Mouse (Mus musculus) hindbrain, embryonic 12.5 days (tissue): ENCODE measurements around the gene Pitpnc1. TPM values are rescaled to one million over a fixed set of nuclear protein-coding genes. Genes with fewer than 3 reads are reported as not detected.

Source experiments
- ATAC-seq: fragments of 200-750 bp; cut with Nextera tagmentation; 2 replicates; pipeline ENCODE4 v1.8.0; 2017; ENCODE audit warnings: moderate TSS enrichment; ENCODE audit not compliant: low FRiP score
- H3K27ac ChIP-seq: fragments of 300-500 bp; sonication (generic); 2 replicates; pipeline ENCODE4 v1.5.1; 2016; ENCODE audit warnings: mild to moderate bottlenecking
- H3K27me3 ChIP-seq: fragments of 300-500 bp; sonication (generic); 2 replicates; pipeline ENCODE4 v1.6.1; 2016; ENCODE audit warnings: mild to moderate bottlenecking
- H3K36me3 ChIP-seq: fragments of 300-500 bp; sonication (generic); 2 replicates; pipeline ENCODE4 v1.6.1; 2016; ENCODE audit warnings: mild to moderate bottlenecking
- H3K4me1 ChIP-seq: fragments of 300-500 bp; sonication (generic); 2 replicates; pipeline ENCODE4 v1.6.1; 2016
- H3K4me2 ChIP-seq: fragments of 300-500 bp; sonication (generic); replicated peaks from 2 replicates; pipeline ENCODE4 v1.6.1; 2016; ENCODE audit warnings: mild to moderate bottlenecking
- H3K4me3 ChIP-seq: fragments of 300-500 bp; sonication (generic); 2 replicates; pipeline ENCODE4 v1.5.1; 2016; ENCODE audit warnings: mild to moderate bottlenecking
- H3K9ac ChIP-seq: fragments of 300-500 bp; sonication (generic); 2 replicates; pipeline ENCODE4 v1.6.1; 2016; ENCODE audit warnings: mild to moderate bottlenecking, moderate library complexity
- H3K9me3 ChIP-seq: fragments of 300-500 bp; sonication (generic); replicated peaks from 2 replicates; pipeline ENCODE4 v1.6.1; 2016; ENCODE audit warnings: mild to moderate bottlenecking
- WGBS: fragments of 180-500 bp; shearing (Covaris S2); methylation state at CpG from one replicate; pipeline ENCODE4 v1.1.7; 2016; 5-methylcytosine and 5-hydroxymethylcytosine counted together
- polyA plus RNA-seq: library from polyadenylated mRNA; unstranded; fragments of >200 nt; fragmentation: Nextera tagmentation; extraction: Ambion mirVana; gene quantifications from 2 replicates; pipeline ENCODE4 v1.2.1, GENCODE M21; 2016

Pitpnc1 gene
- polyA plus RNA-seq, 1 experiment from 2014 or later = 36.5 TPM

GRCm38 (mm10) chr11:107464141-107464540 lies 6.4 kb downstream of the Pitpnc1 start:
- Histone ChIP-seq H3K36me3 (no peaks in the 10 kb centered on the region), H3K27ac (no peak overlapping the region), H3K4me1 (peaks cover 17% of the 10 kb centered on the region), H3K27me3 (no peaks in the 10 kb centered on the region), H3K9ac (no peak overlapping the region), H3K4me3 (no peak overlapping the region), H3K4me2 (no peak overlapping the region), H3K9me3 (no peaks in the 10 kb centered on the region)
- no peak for ATAC-seq
- 56% methylated on average over 6 of the region's 6 CpGs for WGBS

- no peak overlapping the region for H3K4me3 ChIP-seq
- no peak for ATAC-seq
- no peaks in the 10 kb centered on the region for H3K9me3 ChIP-seq
- H3K27me3 ChIP-seq = no peaks in the 10 kb centered on the region
- no peaks in the 10 kb centered on the region for H3K36me3 ChIP-seq
- 87% methylated on average over 12 of the region's 12 CpGs for WGBS
- no peak overlapping the region for H3K9ac ChIP-seq
- H3K4me2 ChIP-seq = no peak overlapping the region
- no peak overlapping the region for H3K27ac ChIP-seq
- peaks cover 12% of the 10 kb centered on the region for H3K4me1 ChIP-seq
These were observed 7.2 kb downstream of the Pitpnc1 start for GRCm38 (mm10) chr11:107463251-107463681.

DNA sequence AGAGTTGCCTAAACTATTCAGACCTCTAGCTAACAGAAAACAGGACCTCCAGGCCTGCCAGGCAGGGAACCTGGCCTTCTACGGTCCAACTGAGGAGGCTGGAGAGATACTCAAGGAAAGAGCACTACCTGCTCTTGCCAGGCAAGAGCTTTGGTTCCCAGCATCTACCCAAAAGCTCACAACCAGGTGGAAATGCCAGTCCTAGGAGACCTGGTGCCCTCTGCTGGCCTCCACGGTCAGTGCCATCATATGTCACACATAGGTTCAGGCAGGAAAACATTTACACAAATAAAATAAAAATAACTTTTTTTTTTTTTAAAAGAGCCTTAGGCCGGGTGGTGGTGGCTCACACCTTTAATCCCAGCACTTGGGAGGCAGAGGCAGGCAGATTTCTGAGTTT lies 8.0 kb downstream of the Pitpnc1 start:
- H3K4me3 ChIP-seq = no peak overlapping the region
- no peaks in the 10 kb centered on the region for H3K27me3 ChIP-seq
- no peak for ATAC-seq
- WGBS = 96% methylated on average over 3 of the region's 3 CpGs
- H3K9ac ChIP-seq = no peak overlapping the region
- no peaks in the 10 kb centered on the region for H3K36me3 ChIP-seq
- peaks cover 7% of the 10 kb centered on the region for H3K4me1 ChIP-seq
- H3K4me2 ChIP-seq = no peak overlapping the region
- H3K9me3 ChIP-seq = no peaks in the 10 kb centered on the region
- H3K27ac ChIP-seq = no peak overlapping the region

- no peak for ATAC-seq
- no peaks in the 10 kb centered on the region for H3K36me3 ChIP-seq
- H3K4me1 ChIP-seq = peaks cover 4% of the 10 kb centered on the region
- H3K27me3 ChIP-seq = no peaks in the 10 kb centered on the region
- no peak overlapping the region for H3K4me3 ChIP-seq
- H3K9me3 ChIP-seq = no peaks in the 10 kb centered on the region
- 61% methylated on average over 7 of the region's 7 CpGs for WGBS
- no peak overlapping the region for H3K9ac ChIP-seq
- H3K27ac ChIP-seq = no peak overlapping the region
- H3K4me2 ChIP-seq = no peak overlapping the region
These were observed 10.7 kb downstream of the Pitpnc1 start for GRCm38 (mm10) chr11:107459828-107460227.

DNA sequence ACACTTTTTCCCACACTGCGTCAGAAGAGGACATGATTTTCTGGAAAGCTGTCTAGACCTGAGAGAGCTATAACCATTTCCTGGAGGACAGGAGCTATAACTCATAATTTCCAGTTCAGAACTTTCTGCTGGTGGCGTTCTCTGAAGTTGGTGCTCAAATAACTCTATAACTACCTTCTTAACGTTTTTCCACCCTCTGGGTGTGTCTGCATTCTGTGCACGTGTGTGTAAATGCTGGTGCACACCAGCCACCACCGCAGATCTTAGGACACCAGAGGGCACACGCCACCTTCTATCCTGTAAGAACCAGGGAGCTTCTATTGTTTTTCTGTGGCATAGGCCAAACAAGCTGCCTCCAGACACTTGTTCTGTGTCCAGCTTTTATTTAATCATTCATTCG lies 11.5 kb downstream of the Pitpnc1 start:
- H3K9me3 ChIP-seq = no peaks in the 10 kb centered on the region
- no peak for ATAC-seq
- H3K27me3 ChIP-seq = no peaks in the 10 kb centered on the region
- H3K4me3 ChIP-seq = no peak overlapping the region
- WGBS = 89% methylated on average over 7 of the region's 7 CpGs
- H3K4me2 ChIP-seq = no peak overlapping the region
- H3K27ac ChIP-seq = no peak overlapping the region
- H3K4me1 ChIP-seq = peaks cover under 1% of the 10 kb centered on the region
- H3K9ac ChIP-seq = no peak overlapping the region
- H3K36me3 ChIP-seq = no peaks in the 10 kb centered on the region

DNA sequence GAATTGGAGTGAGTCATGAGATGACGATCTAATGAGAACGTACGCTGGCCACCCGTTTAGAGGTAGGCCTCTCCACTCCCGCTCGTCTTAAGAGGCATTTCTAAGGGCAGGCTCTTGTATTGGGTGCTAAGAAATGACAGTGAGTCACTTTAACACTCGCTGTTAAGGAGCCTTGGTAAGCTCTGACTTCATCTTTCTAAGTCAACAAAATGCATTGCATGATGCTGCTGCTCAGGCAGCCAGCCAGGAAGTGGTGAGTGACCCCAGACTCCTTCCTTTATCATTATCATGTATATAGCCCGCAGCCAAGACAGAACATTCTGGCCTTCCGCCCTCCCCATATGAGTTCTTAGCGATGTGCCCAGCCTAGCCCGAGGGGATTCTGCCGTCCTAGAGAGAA lies 12.2 kb downstream of the Pitpnc1 start:
- no peaks in the 10 kb centered on the region for H3K4me1 ChIP-seq
- no peaks in the 10 kb centered on the region for H3K27me3 ChIP-seq
- H3K9ac ChIP-seq = no peak overlapping the region
- 88% methylated on average over 12 of the region's 12 CpGs for WGBS
- ATAC-seq = no peak
- H3K4me2 ChIP-seq = no peak overlapping the region
- no peak overlapping the region for H3K27ac ChIP-seq
- no peaks in the 10 kb centered on the region for H3K9me3 ChIP-seq
- H3K36me3 ChIP-seq = peaks cover 6% of the 10 kb centered on the region; the same call in 1 of the 2 replicates
- no peak overlapping the region for H3K4me3 ChIP-seq

DNA sequence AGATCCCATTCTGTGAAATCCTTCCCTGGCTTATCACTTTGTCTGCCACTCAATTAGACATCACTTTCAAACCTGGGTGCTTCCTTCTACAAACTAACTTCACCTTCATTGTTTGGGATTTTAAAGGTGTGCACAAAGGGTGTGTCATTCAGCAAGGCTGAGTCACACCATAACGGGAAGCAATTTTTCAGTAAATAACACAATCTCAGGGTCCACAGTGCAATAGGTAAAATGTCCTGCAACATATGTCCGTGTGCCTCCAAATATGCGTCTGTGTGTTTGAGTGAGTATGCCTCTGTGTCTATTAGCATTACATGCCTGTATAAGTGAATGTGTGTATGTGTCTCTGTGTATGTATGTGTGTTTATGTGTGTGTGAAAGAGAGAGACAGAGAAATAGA lies 13.2 kb downstream of the Pitpnc1 start:
- 88% methylated on average over 3 of the region's 3 CpGs for WGBS
- peaks cover 6% of the 10 kb centered on the region; the same call in 1 of the 2 replicates for H3K36me3 ChIP-seq

GRCm38 (mm10) chr11:107454546-107455462 lies 15.7 kb downstream of the Pitpnc1 start:
- H3K36me3 ChIP-seq = peaks cover 6% of the 10 kb centered on the region; the same call in 1 of the 2 replicates
- H3K4me3 ChIP-seq = no peak overlapping the region
- H3K4me2 ChIP-seq = no peak overlapping the region
- no peaks in the 10 kb centered on the region for H3K4me1 ChIP-seq
- H3K27me3 ChIP-seq = no peaks in the 10 kb centered on the region
- 66% methylated on average over 18 of the region's 19 CpGs for WGBS
- H3K9ac ChIP-seq = no peak overlapping the region
- H3K27ac ChIP-seq = no peak overlapping the region
- ATAC-seq = no peak
- H3K9me3 ChIP-seq = no peaks in the 10 kb centered on the region

More for the DNA sequence above, 13.2 kb downstream of the Pitpnc1 start:
- no peaks in the 10 kb centered on the region for H3K27me3 ChIP-seq
- H3K4me1 ChIP-seq = no peaks in the 10 kb centered on the region
- no peak overlapping the region for H3K9ac ChIP-seq
- no peaks in the 10 kb centered on the region for H3K9me3 ChIP-seq
- H3K4me3 ChIP-seq = no peak overlapping the region
- no peak for ATAC-seq
- H3K27ac ChIP-seq = no peak overlapping the region
- H3K4me2 ChIP-seq = no peak overlapping the region

GRCm38 (mm10) chr11:107452053-107452452 lies 18.4 kb downstream of the Pitpnc1 start:
- ATAC-seq = no peak
- Histone ChIP-seq H3K4me3 (no peak overlapping the region), H3K4me2 (no peak overlapping the region), H3K36me3 (peaks cover 6% of the 10 kb centered on the region; the same call in 1 of the 2 replicates), H3K27me3 (no peaks in the 10 kb centered on the region), H3K27ac (no peak overlapping the region), H3K4me1 (peaks cover 10% of the 10 kb centered on the region), H3K9ac (no peak overlapping the region), H3K9me3 (no peaks in the 10 kb centered on the region)
- 94% methylated on average over 7 of the region's 7 CpGs for WGBS

DNA sequence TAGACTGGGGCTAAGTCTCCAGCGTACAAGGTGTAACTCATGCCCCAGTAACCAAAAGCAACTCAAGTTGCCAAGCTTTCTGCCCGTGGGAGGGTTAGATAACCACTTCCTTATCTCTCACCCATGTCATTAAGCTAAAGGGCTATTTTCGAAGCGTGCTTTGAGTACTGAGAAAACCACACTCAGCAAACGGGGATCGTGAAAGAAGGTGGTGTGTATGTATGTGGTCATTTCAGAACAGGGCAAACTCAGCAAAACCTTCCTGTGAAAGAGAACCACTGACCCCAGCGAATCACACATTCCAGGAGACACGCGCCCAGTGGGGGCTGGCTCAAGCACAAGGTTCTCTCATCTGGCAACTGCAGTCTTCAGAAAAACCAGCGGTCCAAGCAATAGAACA lies 19.4 kb downstream of the Pitpnc1 start:
- Histone ChIP-seq H3K27me3 (no peaks in the 10 kb centered on the region), H3K9me3 (no peaks in the 10 kb centered on the region), H3K36me3 (peaks cover 6% of the 10 kb centered on the region; the same call in 1 of the 2 replicates), H3K4me1 (peaks cover 13% of the 10 kb centered on the region), H3K9ac (no peak overlapping the region), H3K4me2 (no peak overlapping the region), H3K4me3 (no peak overlapping the region), H3K27ac (no peak overlapping the region)
- WGBS = 89% methylated on average over 10 of the region's 10 CpGs
- no peak for ATAC-seq

DNA sequence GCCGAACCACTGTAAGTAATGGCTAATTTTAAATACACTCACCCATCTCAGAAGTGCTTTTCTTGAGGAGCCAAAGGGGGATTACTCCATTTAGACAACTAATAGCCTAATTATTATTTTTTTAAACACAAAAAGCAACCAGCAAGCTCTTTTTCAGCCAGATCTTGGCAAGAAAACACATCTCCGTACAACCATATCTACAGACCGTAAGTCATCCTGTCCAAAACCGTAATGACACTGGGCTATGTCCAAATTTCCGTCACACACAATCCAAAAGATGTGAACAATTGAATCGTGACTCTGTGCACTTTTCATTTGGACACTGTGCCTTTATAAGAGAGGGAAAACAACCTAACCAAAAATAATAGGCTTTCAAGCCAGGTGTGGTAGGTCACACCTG lies 20.4 kb downstream of the Pitpnc1 start:
- 90% methylated on average over 6 of the region's 6 CpGs for WGBS
- no peaks in the 10 kb centered on the region for H3K9me3 ChIP-seq

GRCm38 (mm10) chr11:107449169-107449910 lies 21.2 kb downstream of the Pitpnc1 start:
- Histone ChIP-seq H3K4me2 (no peak overlapping the region), H3K9ac (no peak overlapping the region), H3K27ac (no peak overlapping the region), H3K27me3 (no peaks in the 10 kb centered on the region), H3K4me3 (no peak overlapping the region), H3K36me3 (peaks cover 6% of the 10 kb centered on the region; the same call in 1 of the 2 replicates), H3K9me3 (no peaks in the 10 kb centered on the region), H3K4me1 (peaks cover 13% of the 10 kb centered on the region)
- ATAC-seq = no peak
- WGBS = 72% methylated on average over 17 of the region's 17 CpGs

More for the DNA sequence above, 20.4 kb downstream of the Pitpnc1 start:
- H3K36me3 ChIP-seq = peaks cover 6% of the 10 kb centered on the region; the same call in 1 of the 2 replicates
- H3K4me3 ChIP-seq = no peak overlapping the region
- H3K27ac ChIP-seq = no peak overlapping the region
- H3K9ac ChIP-seq = no peak overlapping the region
- no peak overlapping the region for H3K4me2 ChIP-seq
- H3K27me3 ChIP-seq = no peaks in the 10 kb centered on the region
- no peak for ATAC-seq
- peaks cover 13% of the 10 kb centered on the region for H3K4me1 ChIP-seq
